Mouse (Mus musculus): ENCODE results near the gene Rbm10. TPM values are rescaled to one million over a fixed set of nuclear protein-coding genes. Genes with fewer than 3 reads are reported as not detected.

Rbm10 gene
- polyA plus RNA-seq (2012; rRNA removed), result 21.4 and 28.5 TPM in 2 replicates

DNA sequence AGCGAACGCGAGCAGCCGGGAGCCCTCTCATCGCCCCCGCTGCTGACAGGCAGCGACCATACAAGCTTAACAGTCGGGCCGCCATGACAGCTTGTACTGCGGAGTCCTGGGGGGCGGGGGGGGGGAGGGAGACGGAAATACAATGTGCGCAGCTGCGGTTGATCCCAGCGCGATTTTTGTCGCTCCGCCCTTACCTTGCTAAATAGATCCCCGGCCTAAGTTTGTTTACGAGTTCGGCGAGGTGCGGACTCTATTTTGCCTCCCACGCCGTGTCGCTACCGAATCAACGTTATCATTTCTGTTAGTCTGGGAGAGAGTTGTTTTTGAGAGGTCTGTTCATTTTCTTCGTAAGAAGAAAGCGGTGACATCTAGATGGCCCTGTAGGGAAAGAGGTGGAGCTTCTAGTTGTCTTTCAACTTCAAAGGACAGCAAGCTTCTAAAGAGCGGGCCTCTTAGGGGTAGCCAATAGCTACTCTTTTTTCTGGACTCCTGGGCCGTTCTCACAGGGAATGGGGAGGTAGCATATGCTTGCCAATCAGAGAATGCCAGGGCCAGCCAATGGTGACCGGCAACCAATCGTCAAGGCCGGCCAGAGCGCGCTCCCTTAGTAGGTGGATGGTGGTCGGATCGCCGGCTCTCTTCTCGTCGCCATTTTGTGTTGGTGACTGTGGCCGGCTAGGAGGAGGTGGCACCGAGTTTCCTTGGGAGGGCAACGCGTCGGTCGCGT is at the start of gene Rbm10, which contains the start of gene Ndufb11:
Gene Rbm10 (plus strand): TSS at position 328 of the 727 bp plus-strand sequence.
Gene Ndufb11 (minus strand): TSS at position 444 of the 727 bp plus-strand sequence.

DNA sequence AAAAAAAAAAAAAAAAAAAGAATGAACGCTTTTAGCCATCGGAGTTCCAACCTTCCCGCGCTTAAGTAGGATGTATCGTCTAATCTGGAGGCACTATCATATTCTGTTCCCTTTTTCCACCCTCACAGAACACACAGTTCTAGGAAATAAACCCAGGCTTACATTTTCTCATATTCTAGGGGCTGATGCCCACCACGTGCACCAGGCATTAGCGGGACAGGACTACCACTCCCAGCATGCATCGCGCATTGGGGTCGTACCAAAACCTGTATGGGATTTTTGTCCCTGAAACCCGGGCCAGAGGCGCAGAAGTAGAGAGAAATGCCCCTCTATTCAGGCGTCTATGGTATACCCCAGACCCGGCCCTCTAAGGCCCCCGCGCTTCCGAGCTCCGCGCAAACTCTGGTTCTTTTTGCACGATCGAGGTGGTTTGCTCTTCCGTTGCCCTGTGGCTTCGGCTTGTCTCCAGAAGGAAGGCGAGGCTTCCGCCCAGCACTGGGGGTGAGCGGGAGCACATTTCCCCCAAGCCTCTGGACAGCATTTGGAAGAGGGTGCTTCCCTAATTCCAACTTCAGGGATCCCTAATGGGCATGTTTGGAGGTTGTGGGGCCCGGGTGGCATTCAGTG is 40.8 kb downstream of the Rbm10 start, which contains the start of gene Uba1:
Gene Uba1 (plus strand): TSS at position 301 of the 627 bp plus-strand sequence.

DNA sequence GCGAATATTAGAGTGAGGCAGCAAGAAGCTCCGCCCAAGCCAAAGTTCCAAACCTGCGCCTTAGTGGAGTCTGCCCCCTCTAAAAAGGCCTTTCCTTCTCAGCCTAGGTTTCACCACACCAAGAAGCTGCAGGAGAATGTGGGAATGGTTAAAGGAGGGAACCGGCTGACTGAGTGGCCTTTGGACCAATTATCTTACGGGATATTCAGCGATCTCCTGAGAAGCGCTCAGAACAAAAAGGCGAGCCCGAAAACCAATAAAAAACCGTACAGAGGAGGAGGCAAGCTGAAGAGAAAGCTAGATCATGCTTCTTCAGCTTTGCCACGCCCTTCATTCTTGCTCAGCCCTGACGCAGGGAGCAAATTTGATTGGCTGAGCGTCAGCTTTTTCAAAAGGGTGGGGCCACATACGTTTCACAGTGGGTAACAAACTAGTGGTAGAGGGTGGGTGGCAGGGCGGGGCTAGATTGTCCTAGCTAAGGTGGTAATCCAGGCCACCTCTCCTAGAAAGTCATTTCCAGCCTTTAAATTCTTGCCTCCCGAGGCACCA is 70.3 kb downstream of the Rbm10 start, which contains the start of gene Cdk16:
Gene Cdk16 (plus strand): TSS at position 436 of the 549 bp plus-strand sequence.

Other genes starting within 250 kb of the Rbm10 start
- gene Jade3, start 191.8 kb upstream of the Rbm10 start, polyA plus RNA-seq (2012; rRNA removed), result 0.03 and 0.16 TPM in 2 replicates
- not detected in 2 replicates for gene Rgn, start 67.7 kb upstream of the Rbm10 start, polyA plus RNA-seq (2012; rRNA removed)
- gene Ndufb11, start 116 bp downstream of the Rbm10 start, polyA plus RNA-seq (2012; rRNA removed), result 39.1 and 42.1 TPM in 2 replicates
- gene Uba1, start 40.8 kb downstream of the Rbm10 start, polyA plus RNA-seq (2012; rRNA removed), result 149 and 172 TPM in 2 replicates
- 62.6 and 72.1 TPM in 2 replicates for gene Cdk16, start 70.5 kb downstream of the Rbm10 start, polyA plus RNA-seq (2012; rRNA removed)
- gene Usp11, start 86.4 kb downstream of the Rbm10 start, polyA plus RNA-seq (2012; rRNA removed), result 0.73 and 1.5 TPM in 2 replicates
- gene Araf, start 180.3 kb downstream of the Rbm10 start, polyA plus RNA-seq (2012; rRNA removed), result 76.0 and 84.0 TPM in 2 replicates

Data from stomach, adult 2 months (tissue).